Mouse (Mus musculus) midbrain, embryonic 14.5 days (tissue): ENCODE measurements around the gene Cramp1l. TPM values are rescaled to one million over a fixed set of nuclear protein-coding genes. Genes with fewer than 3 reads are reported as not detected.
A peak's percentile ranks its signal among the peaks of the same experiment; 100 is the strongest.
"Not testable (repeated sequence)": the region's sequence is repeated elsewhere in the genome, so short reads cannot be mapped to it uniquely, and the experiment has no call there.

Source experiments
- ATAC-seq: fragments of 200-750 bp; cut with Nextera tagmentation; 2 replicates; pipeline ENCODE4 v1.8.0; 2017; ENCODE audit warnings: moderate number of reproducible peaks, moderate library complexity; ENCODE audit not compliant: low FRiP score, low TSS enrichment
- DNase-seq: peaks from one replicate; pipeline ENCODE4 v3.0.0-alpha.2; 2015
- H3K27ac ChIP-seq: fragments of 300-500 bp; sonication (generic); replicated peaks from 2 replicates; pipeline ENCODE4 v1.5.1; 2014; ENCODE audit warnings: mild to moderate bottlenecking, low read depth, low read length, moderate library complexity
- H3K27me3 ChIP-seq: fragments of 300-500 bp; sonication (generic); 2 replicates; pipeline ENCODE4 v1.6.1; 2014; ENCODE audit warnings: low read length, control low read depth, mixed read lengths; ENCODE audit not compliant: control insufficient read depth, insufficient read depth
- H3K36me3 ChIP-seq: fragments of 300-500 bp; sonication (generic); 2 replicates; pipeline ENCODE4 v1.6.1; 2014; ENCODE audit warnings: low read length, control low read depth; ENCODE audit not compliant: control insufficient read depth, insufficient read depth
- H3K4me1 ChIP-seq: fragments of 300-500 bp; sonication (generic); 2 replicates; pipeline ENCODE4 v1.6.1; 2014; ENCODE audit warnings: mild to moderate bottlenecking, antibody characterized with exemption, low read length, control low read depth; ENCODE audit not compliant: control insufficient read depth, insufficient read depth
- H3K4me2 ChIP-seq: fragments of 300-500 bp; sonication (generic); 2 replicates; pipeline ENCODE4 v1.6.1; 2014; ENCODE audit warnings: mild to moderate bottlenecking, low read length, moderate library complexity
- H3K4me3 ChIP-seq: fragments of 300-500 bp; sonication (generic); replicated peaks from 2 replicates; pipeline ENCODE4 v1.5.1; 2014; ENCODE audit warnings: low read depth, low read length
- H3K9ac ChIP-seq: fragments of 300-500 bp; sonication (generic); replicated peaks from 2 replicates; pipeline ENCODE4 v1.6.1; 2014; ENCODE audit warnings: mild to moderate bottlenecking, low read length, moderate library complexity
- H3K9me3 ChIP-seq: fragments of 300-500 bp; sonication (generic); 2 replicates; pipeline ENCODE4 v1.6.1; 2016; ENCODE audit warnings: low read length, control low read depth, mixed read lengths; ENCODE audit not compliant: control insufficient read depth
- WGBS: fragments of 180-500 bp; shearing (Covaris S2); extraction: QIAGEN DNeasy Blood & Tissue Kit; methylation state at CpG from one replicate; pipeline ENCODE4 v1.1.7; 2014; 5-methylcytosine and 5-hydroxymethylcytosine counted together
- polyA plus RNA-seq: library from polyadenylated mRNA; unstranded; fragments of >200 nt; fragmentation: Nextera tagmentation; extraction: Ambion mirVana; gene quantifications from 2 replicates; pipeline ENCODE4 v1.2.1, GENCODE M21; 2014

Gene Cramp1l
- polyA plus RNA-seq, 1 experiment from 2014 or later = 9.2 TPM

DNA sequence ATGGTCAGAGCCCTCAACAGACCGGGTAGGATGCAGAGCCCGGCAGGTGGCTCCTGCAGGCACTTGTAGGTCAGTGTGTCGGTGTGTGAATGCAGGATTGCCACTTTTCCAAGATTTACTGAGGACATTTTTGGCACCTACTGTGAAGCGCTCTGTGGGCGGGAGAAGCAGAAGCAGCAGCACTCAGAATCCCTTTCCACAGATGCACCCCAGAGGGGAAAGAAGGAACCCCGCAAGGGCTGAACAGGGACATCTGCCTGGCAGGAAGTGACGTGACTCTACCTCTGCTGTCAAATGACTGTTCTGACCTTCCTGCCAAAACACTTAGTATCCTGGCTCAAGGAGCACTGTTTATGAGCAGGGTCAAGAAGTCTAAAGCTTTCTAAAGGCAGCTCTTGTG is 72.6 kb downstream of the Cramp1l start:
- H3K9me3 ChIP-seq = no peaks in the 10 kb centered on the region
- H3K27me3 ChIP-seq = no peaks in the 10 kb centered on the region
- H3K4me3 ChIP-seq = no peak overlapping the region
- no peak overlapping the region for H3K4me2 ChIP-seq
- no peaks in the 10 kb centered on the region for H3K4me1 ChIP-seq
- peaks cover 48% of the 10 kb centered on the region for H3K36me3 ChIP-seq
- no peak overlapping the region for H3K9ac ChIP-seq
- WGBS = 89% methylated on average over 7 of the region's 7 CpGs
- no peak for DNase-seq
- no peak for ATAC-seq
- no peak overlapping the region for H3K27ac ChIP-seq

- WGBS = 11% methylated on average over 2 of the region's 2 CpGs
- not testable (repeated sequence) for H3K4me1 ChIP-seq, H3K4me3 ChIP-seq, H3K27me3 ChIP-seq, H3K4me2 ChIP-seq, H3K27ac ChIP-seq, ATAC-seq, H3K9me3 ChIP-seq, H3K9ac ChIP-seq
- H3K36me3 ChIP-seq = peaks cover 42% of the 10 kb centered on the region
- peak; percentile 32 for DNase-seq
These were observed 73.1 kb downstream of the Cramp1l start for GRCm38 (mm10) chr17:24942453-24942852.

- Histone ChIP-seq H3K27me3 (no peaks in the 10 kb centered on the region), H3K27ac (peak overlapping the region; percentile 92), H3K9me3 (no peaks in the 10 kb centered on the region), H3K9ac (peak overlapping the region; percentile 93), H3K36me3 (peaks cover 13% of the 10 kb centered on the region), H3K4me2 (peak overlapping the region; percentile 61), H3K4me1 (peaks cover 20% of the 10 kb centered on the region), H3K4me3 (peak overlapping the region; percentile 91)
- DNase-seq (no peak), ATAC-seq (no peak)
- 48% methylated on average over 6 of the region's 6 CpGs for WGBS
These were observed 78.3 kb downstream of the Cramp1l start for GRCm38 (mm10) chr17:24937266-24937665.

DNA sequence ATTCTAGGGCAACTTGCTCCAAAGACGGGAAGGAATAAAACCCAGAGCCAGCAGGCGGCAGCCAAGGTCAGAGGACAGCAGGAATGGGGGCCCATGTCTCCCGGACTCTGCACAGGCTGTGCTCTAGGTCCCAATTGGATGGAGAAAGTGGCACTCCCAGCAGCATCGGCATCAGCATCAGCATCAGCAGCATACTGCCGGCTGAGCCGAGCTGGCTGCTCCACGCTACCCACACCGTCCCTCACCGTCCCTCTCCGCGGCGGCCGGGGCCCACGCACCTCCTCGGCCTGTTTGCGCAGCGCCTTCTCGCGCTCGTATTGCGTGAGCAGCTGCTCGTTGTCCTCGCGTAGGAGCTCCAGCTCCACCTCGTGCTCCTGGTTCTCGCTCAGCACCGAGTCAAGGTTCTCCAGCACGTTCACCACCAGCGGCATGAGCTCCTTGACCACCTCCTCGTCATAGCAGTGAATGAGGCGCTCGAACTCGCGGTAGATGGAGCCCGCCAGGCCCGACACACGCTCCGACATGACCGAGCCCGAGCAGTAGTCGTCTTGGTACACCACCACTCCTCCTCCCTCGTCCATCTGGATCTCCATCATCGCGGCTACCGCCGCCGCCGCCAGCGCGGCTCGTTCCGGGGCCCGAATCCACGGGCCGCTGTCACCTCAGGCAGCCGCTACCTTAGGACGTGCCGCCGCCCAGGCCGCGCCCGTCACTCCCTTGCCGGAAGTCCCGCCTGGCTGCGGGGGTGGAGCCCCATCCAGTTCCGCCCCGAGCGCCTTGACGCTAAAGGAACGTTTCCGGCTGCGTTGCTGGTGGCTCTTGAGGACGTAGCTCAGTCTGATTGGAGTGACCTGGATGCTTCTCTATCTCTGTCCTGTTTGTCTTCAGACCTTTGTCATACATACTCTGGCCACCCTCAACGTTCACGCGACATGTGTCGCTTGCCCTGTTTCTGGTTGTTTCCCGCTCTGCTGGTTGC is 79.0 kb downstream of the Cramp1l start, which contains the start of gene Mapk8ip3:
Gene Mapk8ip3, minus strand, starts transcription at position 719 of the 979 bp plus-strand sequence.
- H3K9ac ChIP-seq = peak within 1 kb of the TSS; percentile 93
- under 1% methylated on average over 78 of the region's 78 CpGs for WGBS
- H3K9me3 ChIP-seq = no peaks in the 10 kb centered on the region
- peak within 1 kb of the TSS; percentile 61 for H3K4me2 ChIP-seq
- H3K36me3 ChIP-seq = peaks cover 14% of the 10 kb centered on the region
- H3K27me3 ChIP-seq = no peaks in the 10 kb centered on the region
- ATAC-seq (peak; percentile 97), DNase-seq (peak; percentile 97)
- H3K4me1 ChIP-seq = peaks cover 20% of the 10 kb centered on the region
- peak within 1 kb of the TSS; percentile 92 for H3K27ac ChIP-seq
- peak within 1 kb of the TSS; percentile 91 for H3K4me3 ChIP-seq

DNA sequence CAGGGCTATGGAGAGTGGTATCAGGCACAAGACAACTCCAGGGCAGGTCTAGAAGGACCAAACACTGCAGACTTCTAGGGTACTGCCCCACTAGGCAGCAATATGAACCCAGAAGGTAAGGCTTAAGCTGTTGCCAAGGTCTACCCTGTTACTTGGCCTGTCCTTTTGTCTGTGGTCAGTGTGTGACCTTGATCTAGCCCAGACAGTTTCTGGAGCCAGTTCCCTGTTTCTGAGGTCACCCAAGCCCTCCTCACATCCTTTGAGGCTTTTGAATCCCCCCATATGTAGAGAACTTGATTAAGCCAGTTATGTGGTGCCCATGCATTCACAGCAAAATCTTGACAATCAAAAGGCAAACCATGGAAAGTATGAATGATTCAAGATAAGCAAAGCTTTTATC is 79.9 kb downstream of the Cramp1l start:
- peak overlapping the region; percentile 91 for H3K4me3 ChIP-seq
- no peaks in the 10 kb centered on the region for H3K27me3 ChIP-seq
- peak overlapping the region; percentile 61 for H3K4me2 ChIP-seq
- peaks cover 11% of the 10 kb centered on the region; the same call in 1 of the 2 replicates for H3K36me3 ChIP-seq
- no peak for DNase-seq
- no peak for ATAC-seq
- H3K4me1 ChIP-seq = peaks cover 20% of the 10 kb centered on the region
- no peak overlapping the region for H3K27ac ChIP-seq
- peak overlapping the region; percentile 93 for H3K9ac ChIP-seq
- no peaks in the 10 kb centered on the region for H3K9me3 ChIP-seq

GRCm38 (mm10) chr17:24934926-24935325 is 80.7 kb downstream of the Cramp1l start:
- Histone ChIP-seq H3K4me3 (peak overlapping the region; percentile 91), H3K36me3 (peaks cover 10% of the 10 kb centered on the region; the same call in 1 of the 2 replicates), H3K4me1 (peaks cover 20% of the 10 kb centered on the region), H3K9ac (peak overlapping the region; percentile 93; the same call in 1 of the 2 replicates), H3K27me3 (no peaks in the 10 kb centered on the region), H3K4me2 (peak overlapping the region; percentile 61), H3K27ac (no peak overlapping the region), H3K9me3 (no peaks in the 10 kb centered on the region)
- ATAC-seq (no peak), DNase-seq (no peak)
- 93% methylated on average over 4 of the region's 4 CpGs for WGBS

DNA sequence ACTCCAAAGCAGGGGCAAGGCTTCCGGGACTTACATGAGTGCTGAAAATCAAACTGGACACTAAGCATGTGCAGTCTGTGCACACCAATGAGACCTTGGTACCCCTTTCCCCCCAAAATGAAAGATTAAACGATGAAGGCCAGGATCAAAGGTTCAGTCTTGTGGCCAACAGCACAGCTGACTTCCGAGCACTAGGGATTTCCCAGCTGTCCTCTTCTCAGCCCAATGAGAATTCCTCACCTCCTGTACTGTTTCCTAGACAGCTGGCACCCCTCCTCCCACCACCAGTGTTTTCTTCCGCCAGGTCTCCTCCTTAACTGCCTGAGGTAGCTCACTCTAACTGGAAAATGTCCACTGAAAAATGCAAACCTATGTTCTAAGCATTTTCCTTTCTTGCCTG is 82.4 kb downstream of the Cramp1l start:
- H3K36me3 ChIP-seq = peaks cover 13% of the 10 kb centered on the region; the same call in 1 of the 2 replicates
- no peak overlapping the region for H3K27ac ChIP-seq
- DNase-seq (no peak), ATAC-seq (no peak)
- no peaks in the 10 kb centered on the region for H3K27me3 ChIP-seq
- no peak overlapping the region for H3K4me3 ChIP-seq
- WGBS = 79% methylated on average over 4 of the region's 4 CpGs
- no peaks in the 10 kb centered on the region for H3K9me3 ChIP-seq
- peaks cover 20% of the 10 kb centered on the region for H3K4me1 ChIP-seq
- no peak overlapping the region for H3K9ac ChIP-seq
- no peak overlapping the region for H3K4me2 ChIP-seq

- Histone ChIP-seq H3K4me3 (no peak overlapping the region), H3K4me2 (no peak overlapping the region), H3K9me3 (no peaks in the 10 kb centered on the region), H3K36me3 (peaks cover 19% of the 10 kb centered on the region), H3K9ac (no peak overlapping the region), H3K27me3 (no peaks in the 10 kb centered on the region), H3K4me1 (peaks cover 20% of the 10 kb centered on the region), H3K27ac (no peak overlapping the region)
- DNase-seq (no peak), ATAC-seq (no peak)
- 95% methylated on average over 4 of the region's 4 CpGs for WGBS
These were observed 83.2 kb downstream of the Cramp1l start for GRCm38 (mm10) chr17:24932431-24932830.
